8 mouse cellular contexts compared by ENCODE assay signal in genomic region chr15:80710608-80711363, GRCm38 (mm10). TPM values are rescaled to one million over a fixed set of nuclear protein-coding genes. Genes with fewer than 3 reads are reported as not detected.
DNase-seq lines count a peak whose midpoint lies in the region; ATAC-seq and TF ChIP-seq lines count a peak whose summit lies in the region.

TSS of gene Tnrc6b (plus strand) at chr15:80711313.

- H3K27ac ChIP-seq in hindbrain, embryonic 13.5 days, result peak within 1 kb of the TSS; percentile 96

- H3K9me3 ChIP-seq in hindbrain, embryonic 13.5 days, result no peaks in the 10 kb centered on the region

- WGBS in hindbrain, embryonic 13.5 days, result under 1% methylated on average over 39 of the region's 39 CpGs

- H3K36me3 ChIP-seq in hindbrain, embryonic 13.5 days, result no peaks in the 10 kb centered on the region

- in situ Hi-C loops in Patski (cut with MboI; ENCODE audit: low pct_unique_long_range_greater_than_20kb), result loop anchor here (25.0 kb wide), 1 partner anchor 177 kb away; no protein-coding TSS in a partner anchor

- H3K9ac ChIP-seq in hindbrain, embryonic 13.5 days, result peak within 1 kb of the TSS; percentile 91

- H3K4me1 ChIP-seq in hindbrain, embryonic 13.5 days (replicated peaks), result peaks cover 33% of the 10 kb centered on the region

- peak; percentile 94 for ATAC-seq in Patski
- peak; percentile 97 for ATAC-seq in hindbrain, embryonic 13.5 days (ENCODE audit: low FRiP score)

- no peak for TF ChIP-seq CTCF in Patski (IDR thresholded peaks at IDR 0.05)

- peak within 1 kb of the TSS; percentile 84 for H3K4me2 ChIP-seq in hindbrain, embryonic 13.5 days

- H3K27me3 ChIP-seq in Patski, result no peaks in the 10 kb centered on the region
- no peaks in the 10 kb centered on the region for H3K27me3 ChIP-seq in hindbrain, embryonic 13.5 days

- H3K4me3 ChIP-seq in hindbrain, embryonic 13.5 days, result peak within 1 kb of the TSS; percentile 94

- POLR2A ChIA-PET in Patski (lab: Charles Lee), result interaction anchor here (1.9 kb wide), 1 partner anchor 88 kb away, joined by 7 read pairs; no protein-coding TSS in a partner anchor

- CTCF ChIA-PET in Patski (lab: Charles Lee), result interaction anchor here (1.3 kb wide), 1 partner anchor 134 kb away, joined by 3 read pairs; no protein-coding TSS in a partner anchor

- DNase-seq in Patski (ENCODE audit: low read depth, low spot score), result peak; percentile 97
- peak; percentile 99 for DNase-seq in cerebellum, postnatal 14 days
- DNase-seq in frontal cortex, postnatal 14 days (ENCODE audit: low spot score in 2 of 2), result peak; percentile 98
- DNase-seq in layer of hippocampus, postnatal 25 days (ENCODE audit: extremely low spot score in 1 of 2, low spot score in 1 of 2), result peak; percentile 90 to 97
- DNase-seq in lung, postnatal 25 days (ENCODE audit: low spot score), result peak; percentile 99
- DNase-seq in retina, embryonic 14.5 days (ENCODE audit: low spot score), result peak; percentile 98
- peak; percentile 98 for DNase-seq in thymus, postnatal 4 days

RNA-seq across cellular contexts. Expression of gene Tnrc6b, which starts in this region (rescaled TPM):
- 13.9 TPM for polyA plus RNA-seq in Patski (2021)
- polyA plus RNA-seq in hindbrain, embryonic 13.5 days (2015; fragmentation: Nextera tagmentation; extraction: Ambion mirVana), result 42.6 and 45.2 TPM in 2 replicates
- 100 to 1,000 TPM in 1 of 2 experiments, 10 to 100 TPM in 1; 86.8 to 117 TPM for total RNA-seq in layer of hippocampus, postnatal 25 days (2021)

Comparison
In these comparisons a context has a peak if more than half of its experiments do, and no peak if none do; other contexts are left out.
1. Peak in every context shown above with its lines: DNase-seq, ATAC-seq, H3K4me3 ChIP-seq and H3K27ac ChIP-seq.